Mouse (Mus musculus): ENCODE data around the gene Zfp663. TPM values are rescaled to one million over a fixed set of nuclear protein-coding genes. Genes with fewer than 3 reads are reported as not detected.

Zfp663 gene
- polyA plus RNA-seq, 1 experiment from 2014 or later, result 4.5 TPM

- no peaks in the 10 kb centered on the region for H3K36me3 ChIP-seq (ENCODE audit: control insufficient read depth, insufficient read depth, low read length)
- H3K4me2 ChIP-seq (ENCODE audit: low read length), result no peak overlapping the region
- ATAC-seq, result 0 out of 2 replicates have a peak, but pooled peaks have one; percentile 41
- H3K9ac ChIP-seq (ENCODE audit: low read depth, low read length), result no peak overlapping the region
- 65% methylated on average over 15 of the region's 15 CpGs for WGBS
- no peaks in the 10 kb centered on the region for H3K9me3 ChIP-seq (ENCODE audit: control insufficient read depth, low read length)
- H3K27me3 ChIP-seq (replicated peaks; ENCODE audit: control insufficient read depth, insufficient read depth, low read length), result no peaks in the 10 kb centered on the region
- no peak overlapping the region for H3K27ac ChIP-seq (ENCODE audit: low read depth, low read length)
- peaks cover 9% of the 10 kb centered on the region; the same call in 1 of the 2 replicates for H3K4me1 ChIP-seq (ENCODE audit: control insufficient read depth, insufficient read depth, low read depth, low read length)
- no peak overlapping the region for H3K4me3 ChIP-seq (ENCODE audit: low read length)
These were observed 29.7 kb upstream of the Zfp663 start for GRCm38 (mm10) chr2:165398164-165398785.

GRCm38 (mm10) chr2:165397502-165398163 is 29.1 kb upstream of the Zfp663 start:
- H3K4me3 ChIP-seq (ENCODE audit: low read length), result no peak overlapping the region
- H3K27me3 ChIP-seq (replicated peaks; ENCODE audit: control insufficient read depth, insufficient read depth, low read length), result no peaks in the 10 kb centered on the region
- H3K4me1 ChIP-seq (ENCODE audit: control insufficient read depth, insufficient read depth, low read depth, low read length), result peaks cover 9% of the 10 kb centered on the region; the same call in 1 of the 2 replicates
- 0 out of 2 replicates have a peak overlapping the region, but pooled peaks have one; percentile 39 for H3K27ac ChIP-seq (ENCODE audit: low read depth, low read length)
- H3K9me3 ChIP-seq (ENCODE audit: control insufficient read depth, low read length), result no peaks in the 10 kb centered on the region
- no peaks in the 10 kb centered on the region for H3K36me3 ChIP-seq (ENCODE audit: control insufficient read depth, insufficient read depth, low read length)
- 51% methylated on average over 23 of the region's 23 CpGs for WGBS
- ATAC-seq, result peak; percentile 60; the same call in 1 of the 2 replicates
- peak overlapping the region; percentile 5; the same call in 1 of the 2 replicates for H3K9ac ChIP-seq (ENCODE audit: low read depth, low read length)
- H3K4me2 ChIP-seq (ENCODE audit: low read length), result no peak overlapping the region

- no peak overlapping the region for H3K9ac ChIP-seq (ENCODE audit: low read depth, low read length)
- peaks cover 9% of the 10 kb centered on the region; the same call in 1 of the 2 replicates for H3K4me1 ChIP-seq (ENCODE audit: control insufficient read depth, insufficient read depth, low read depth, low read length)
- 39% methylated on average over 20 of the region's 20 CpGs for WGBS
- H3K27me3 ChIP-seq (replicated peaks; ENCODE audit: control insufficient read depth, insufficient read depth, low read length), result no peaks in the 10 kb centered on the region
- H3K27ac ChIP-seq (ENCODE audit: low read depth, low read length), result 0 out of 2 replicates have a peak overlapping the region, but pooled peaks have one; percentile 39
- ATAC-seq, result no peak
- no peak overlapping the region for H3K4me2 ChIP-seq (ENCODE audit: low read length)
- H3K36me3 ChIP-seq (ENCODE audit: control insufficient read depth, insufficient read depth, low read length), result no peaks in the 10 kb centered on the region
- H3K4me3 ChIP-seq (ENCODE audit: low read length), result no peak overlapping the region
- no peaks in the 10 kb centered on the region for H3K9me3 ChIP-seq (ENCODE audit: control insufficient read depth, low read length)
These were observed 28.4 kb upstream of the Zfp663 start for GRCm38 (mm10) chr2:165396831-165397501.

- WGBS, result 93% methylated on average over 4 of the region's 4 CpGs
These were observed 23.6 kb upstream of the Zfp663 start for GRCm38 (mm10) chr2:165392156-165392555.

GRCm38 (mm10) chr2:165391561-165391960 is 23.0 kb upstream of the Zfp663 start:
- Histone ChIP-seq H3K4me2 (ENCODE audit: low read length) (no peak overlapping the region), H3K36me3 (ENCODE audit: control insufficient read depth, insufficient read depth, low read length) (no peaks in the 10 kb centered on the region), H3K4me3 (ENCODE audit: low read length) (no peak overlapping the region), H3K27ac (ENCODE audit: low read depth, low read length) (no peak overlapping the region), H3K4me1 (ENCODE audit: control insufficient read depth, insufficient read depth, low read depth, low read length) (peaks cover 6% of the 10 kb centered on the region), H3K9me3 (ENCODE audit: control insufficient read depth, low read length) (no peaks in the 10 kb centered on the region), H3K27me3 (replicated peaks; ENCODE audit: control insufficient read depth, insufficient read depth, low read length) (no peaks in the 10 kb centered on the region), H3K9ac (ENCODE audit: low read depth, low read length) (no peak overlapping the region)
- WGBS, result 16% methylated on average over 8 of the region's 8 CpGs
- ATAC-seq, result peak; percentile 22; the same call in 1 of the 2 replicates

More at GRCm38 (mm10) chr2:165392156-165392555, 23.6 kb upstream of the Zfp663 start:
- no peaks in the 10 kb centered on the region for H3K27me3 ChIP-seq (replicated peaks; ENCODE audit: control insufficient read depth, insufficient read depth, low read length)
- H3K4me1 ChIP-seq (ENCODE audit: control insufficient read depth, insufficient read depth, low read depth, low read length), result 0 out of 2 replicates have a peak, but pooled peaks cover under 1% of the 10 kb centered on the region
- H3K4me3 ChIP-seq (ENCODE audit: low read length), result no peak overlapping the region
- no peaks in the 10 kb centered on the region for H3K9me3 ChIP-seq (ENCODE audit: control insufficient read depth, low read length)
- ATAC-seq, result no peak
- no peak overlapping the region for H3K9ac ChIP-seq (ENCODE audit: low read depth, low read length)
- no peak overlapping the region for H3K27ac ChIP-seq (ENCODE audit: low read depth, low read length)
- H3K36me3 ChIP-seq (ENCODE audit: control insufficient read depth, insufficient read depth, low read length), result no peaks in the 10 kb centered on the region
- no peak overlapping the region for H3K4me2 ChIP-seq (ENCODE audit: low read length)

GRCm38 (mm10) chr2:165389299-165389952 is 20.9 kb upstream of the Zfp663 start:
- Histone ChIP-seq H3K9ac (ENCODE audit: low read depth, low read length) (no peak overlapping the region), H3K4me2 (ENCODE audit: low read length) (no peak overlapping the region), H3K36me3 (ENCODE audit: control insufficient read depth, insufficient read depth, low read length) (peaks cover 12% of the 10 kb centered on the region), H3K4me1 (ENCODE audit: control insufficient read depth, insufficient read depth, low read depth, low read length) (peaks cover 7% of the 10 kb centered on the region), H3K9me3 (ENCODE audit: control insufficient read depth, low read length) (no peaks in the 10 kb centered on the region), H3K27me3 (replicated peaks; ENCODE audit: control insufficient read depth, insufficient read depth, low read length) (no peaks in the 10 kb centered on the region), H3K27ac (ENCODE audit: low read depth, low read length) (no peak overlapping the region), H3K4me3 (ENCODE audit: low read length) (no peak overlapping the region)
- ATAC-seq, result no peak
- WGBS, result 86% methylated on average over 6 of the region's 6 CpGs

GRCm38 (mm10) chr2:165387844-165388495 is 19.4 kb upstream of the Zfp663 start, which contains the start of gene Zfp334:
TSS of gene Zfp334 (minus strand) at chr2:165388259.
- Histone ChIP-seq H3K9ac (ENCODE audit: low read depth, low read length) (peak within 1 kb of the TSS; percentile 94), H3K27me3 (replicated peaks; ENCODE audit: control insufficient read depth, insufficient read depth, low read length) (no peaks in the 10 kb centered on the region), H3K27ac (ENCODE audit: low read depth, low read length) (peak within 1 kb of the TSS; percentile 85), H3K36me3 (ENCODE audit: control insufficient read depth, insufficient read depth, low read length) (peaks cover 24% of the 10 kb centered on the region), H3K4me2 (ENCODE audit: low read length) (peak within 1 kb of the TSS; percentile 76), H3K9me3 (ENCODE audit: control insufficient read depth, low read length) (no peaks in the 10 kb centered on the region), H3K4me3 (ENCODE audit: low read length) (peak within 1 kb of the TSS; percentile 81), H3K4me1 (ENCODE audit: control insufficient read depth, insufficient read depth, low read depth, low read length) (peaks cover 7% of the 10 kb centered on the region)
- peak; percentile 93 for ATAC-seq
- WGBS, result under 1% methylated on average over 40 of the region's 40 CpGs

- peak overlapping the region; percentile 81 for H3K4me3 ChIP-seq (ENCODE audit: low read length)
- 5% methylated on average over 4 of the region's 4 CpGs for WGBS
These were observed 18.8 kb upstream of the Zfp663 start for GRCm38 (mm10) chr2:165387370-165387769.

More at GRCm38 (mm10) chr2:165387370-165387769, 18.8 kb upstream of the Zfp663 start:
- Histone ChIP-seq H3K27ac (ENCODE audit: low read depth, low read length) (peak overlapping the region; percentile 85), H3K9ac (ENCODE audit: low read depth, low read length) (peak overlapping the region; percentile 94), H3K4me2 (ENCODE audit: low read length) (peak overlapping the region; percentile 76), H3K4me1 (ENCODE audit: control insufficient read depth, insufficient read depth, low read depth, low read length) (peaks cover 7% of the 10 kb centered on the region), H3K36me3 (ENCODE audit: control insufficient read depth, insufficient read depth, low read length) (peaks cover 30% of the 10 kb centered on the region), H3K27me3 (replicated peaks; ENCODE audit: control insufficient read depth, insufficient read depth, low read length) (no peaks in the 10 kb centered on the region), H3K9me3 (ENCODE audit: control insufficient read depth, low read length) (no peaks in the 10 kb centered on the region)
- ATAC-seq, result no peak
